Mouse (Mus musculus): Measurements from ENCODE around the gene Hhat. TPM values are rescaled to one million over a fixed set of nuclear protein-coding genes. Genes with fewer than 3 reads are reported as not detected.

Gene Hhat
- polyA plus RNA-seq, 1 experiment from 2014 or later: 8.0 TPM

DNA sequence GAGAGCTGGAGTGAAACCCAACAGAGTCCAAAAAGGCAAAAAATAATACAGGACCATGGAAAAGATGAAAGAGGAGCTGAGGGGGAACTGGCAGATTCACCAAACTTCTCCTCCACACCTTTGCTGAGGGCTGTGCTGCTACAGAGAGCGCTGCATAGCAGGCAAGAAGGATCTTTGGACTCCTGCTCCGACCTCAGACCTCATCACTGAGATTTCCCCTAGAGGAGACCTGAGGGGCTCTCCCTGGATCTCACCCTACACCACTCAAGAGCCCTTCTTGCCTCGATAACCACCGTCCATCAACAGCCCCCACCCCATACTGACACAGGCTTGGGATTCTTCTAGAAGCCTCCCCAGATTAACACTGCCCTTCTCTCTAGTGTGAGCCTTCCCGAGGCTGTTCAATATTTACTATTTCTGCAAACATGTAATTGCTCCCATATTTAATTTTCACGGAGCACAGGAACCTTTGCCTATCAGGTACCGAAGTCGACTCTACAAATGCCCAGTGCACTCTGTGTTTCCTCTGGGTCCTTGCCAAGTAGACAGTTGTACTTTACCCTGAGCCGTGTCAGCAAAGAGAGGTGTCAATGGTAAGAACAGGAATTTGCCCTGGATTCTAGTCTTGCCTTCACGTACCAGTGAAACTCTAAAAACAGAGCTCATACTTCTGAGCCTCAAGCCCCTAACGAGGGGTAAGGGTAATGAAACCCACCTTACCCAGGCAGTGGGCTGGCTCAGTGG, 158.9 kb downstream of the Hhat start:
- no peak overlapping the region for H3K4me3 ChIP-seq (ENCODE audit: low read depth, low read length)
- no peaks in the 10 kb centered on the region for H3K9me3 ChIP-seq (ENCODE audit: control insufficient read depth, low read length)
- H3K9ac ChIP-seq (ENCODE audit: low read depth, low read length): no peak overlapping the region
- ATAC-seq (ENCODE audit: low FRiP score) (no peak), DNase-seq (ENCODE audit: low spot score) (no peak)
- H3K36me3 ChIP-seq (ENCODE audit: control insufficient read depth, insufficient read depth, low read length): no peaks in the 10 kb centered on the region
- H3K4me1 ChIP-seq (replicated peaks; ENCODE audit: control insufficient read depth, insufficient read depth, low read length): no peaks in the 10 kb centered on the region
- WGBS: 85% methylated on average over 11 of the region's 11 CpGs
- no peak overlapping the region for H3K4me2 ChIP-seq (replicated peaks; ENCODE audit: low read depth, low read length)
- no peaks in the 10 kb centered on the region for H3K27me3 ChIP-seq (ENCODE audit: control insufficient read depth, insufficient read depth, low read length)
- no peak overlapping the region for H3K27ac ChIP-seq (ENCODE audit: low read depth, low read length)

- WGBS: 93% methylated on average over 8 of the region's 8 CpGs
- no peak overlapping the region for H3K27ac ChIP-seq (ENCODE audit: low read depth, low read length)
- H3K4me2 ChIP-seq (replicated peaks; ENCODE audit: low read depth, low read length): no peak overlapping the region
- H3K9me3 ChIP-seq (ENCODE audit: control insufficient read depth, low read length): no peaks in the 10 kb centered on the region
- H3K9ac ChIP-seq (ENCODE audit: low read depth, low read length): no peak overlapping the region
- DNase-seq (ENCODE audit: low spot score) (no peak), ATAC-seq (ENCODE audit: low FRiP score) (no peak)
- H3K27me3 ChIP-seq (ENCODE audit: control insufficient read depth, insufficient read depth, low read length): no peaks in the 10 kb centered on the region
- no peak overlapping the region for H3K4me3 ChIP-seq (ENCODE audit: low read depth, low read length)
- H3K36me3 ChIP-seq (ENCODE audit: control insufficient read depth, insufficient read depth, low read length): no peaks in the 10 kb centered on the region
- H3K4me1 ChIP-seq (replicated peaks; ENCODE audit: control insufficient read depth, insufficient read depth, low read length): no peaks in the 10 kb centered on the region
Observed at GRCm38 (mm10) chr1:192606876-192607275, 164.1 kb downstream of the Hhat start.

DNA sequence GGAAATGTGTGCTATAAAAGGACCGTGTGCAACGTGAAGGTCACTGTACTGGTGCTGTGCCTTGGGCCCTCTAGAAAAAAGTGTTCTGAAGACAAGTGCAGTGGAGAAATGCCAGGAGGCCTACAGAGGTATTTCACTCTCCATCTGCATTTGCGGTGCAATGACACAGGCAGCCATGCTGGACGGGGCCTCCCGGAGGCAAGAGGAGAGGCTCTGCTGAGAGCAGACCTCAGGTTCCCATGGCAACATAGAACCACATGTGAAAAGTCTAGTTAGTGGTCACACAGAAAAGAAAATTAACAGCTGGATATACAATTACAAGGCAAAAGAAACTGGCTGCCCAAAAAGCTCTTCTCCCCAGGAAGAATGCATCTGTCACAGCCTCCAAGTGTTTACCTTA, 166.6 kb downstream of the Hhat start:
- H3K4me1 ChIP-seq (replicated peaks; ENCODE audit: control insufficient read depth, insufficient read depth, low read length): no peaks in the 10 kb centered on the region
- H3K4me2 ChIP-seq (replicated peaks; ENCODE audit: low read depth, low read length): no peak overlapping the region
- DNase-seq (ENCODE audit: low spot score) (peak; percentile 4), ATAC-seq (ENCODE audit: low FRiP score) (no peak)
- H3K27ac ChIP-seq (ENCODE audit: low read depth, low read length): no peak overlapping the region
- H3K4me3 ChIP-seq (ENCODE audit: low read depth, low read length): no peak overlapping the region
- H3K9me3 ChIP-seq (ENCODE audit: control insufficient read depth, low read length): no peaks in the 10 kb centered on the region
- no peaks in the 10 kb centered on the region for H3K27me3 ChIP-seq (ENCODE audit: control insufficient read depth, insufficient read depth, low read length)
- no peaks in the 10 kb centered on the region for H3K36me3 ChIP-seq (ENCODE audit: control insufficient read depth, insufficient read depth, low read length)
- WGBS: 48% methylated on average over 5 of the region's 5 CpGs
- H3K9ac ChIP-seq (ENCODE audit: low read depth, low read length): no peak overlapping the region

DNA sequence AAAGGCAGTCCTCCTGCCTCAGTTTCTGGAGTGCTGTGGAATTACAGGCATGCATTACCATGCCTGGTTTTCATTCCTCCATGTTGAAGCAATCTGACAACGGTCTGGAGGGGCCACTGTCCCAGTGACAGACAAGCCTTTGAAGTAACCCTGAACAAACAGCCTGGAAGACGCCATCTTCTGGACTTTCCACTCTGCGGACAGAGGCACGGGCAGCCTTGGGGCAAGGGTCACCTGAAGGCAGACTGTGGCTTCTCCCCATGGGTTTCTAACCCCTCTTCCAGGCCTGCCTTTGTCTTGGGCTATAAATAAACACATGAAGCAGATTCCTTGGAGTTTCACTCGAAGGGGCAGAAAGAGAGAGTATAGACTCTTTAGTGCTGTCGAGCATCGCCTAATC, 167.5 kb downstream of the Hhat start:
- WGBS: 56% methylated on average over 7 of the region's 7 CpGs
- ATAC-seq (ENCODE audit: low FRiP score) (no peak), DNase-seq (ENCODE audit: low spot score) (no peak)
- H3K36me3 ChIP-seq (ENCODE audit: control insufficient read depth, insufficient read depth, low read length): no peaks in the 10 kb centered on the region
- no peak overlapping the region for H3K4me3 ChIP-seq (ENCODE audit: low read depth, low read length)
- no peaks in the 10 kb centered on the region for H3K9me3 ChIP-seq (ENCODE audit: control insufficient read depth, low read length)
- H3K4me1 ChIP-seq (replicated peaks; ENCODE audit: control insufficient read depth, insufficient read depth, low read length): no peaks in the 10 kb centered on the region
- no peak overlapping the region for H3K4me2 ChIP-seq (replicated peaks; ENCODE audit: low read depth, low read length)
- no peaks in the 10 kb centered on the region for H3K27me3 ChIP-seq (ENCODE audit: control insufficient read depth, insufficient read depth, low read length)
- H3K27ac ChIP-seq (ENCODE audit: low read depth, low read length): no peak overlapping the region
- no peak overlapping the region for H3K9ac ChIP-seq (ENCODE audit: low read depth, low read length)

GRCm38 (mm10) chr1:192601206-192601605, 169.8 kb downstream of the Hhat start:
- Histone ChIP-seq H3K4me3 (ENCODE audit: low read depth, low read length) (no peak overlapping the region), H3K27me3 (ENCODE audit: control insufficient read depth, insufficient read depth, low read length) (no peaks in the 10 kb centered on the region), H3K27ac (ENCODE audit: low read depth, low read length) (no peak overlapping the region), H3K9ac (ENCODE audit: low read depth, low read length) (no peak overlapping the region), H3K4me1 (replicated peaks; ENCODE audit: control insufficient read depth, insufficient read depth, low read length) (no peaks in the 10 kb centered on the region), H3K9me3 (ENCODE audit: control insufficient read depth, low read length) (no peaks in the 10 kb centered on the region), H3K4me2 (replicated peaks; ENCODE audit: low read depth, low read length) (no peak overlapping the region), H3K36me3 (ENCODE audit: control insufficient read depth, insufficient read depth, low read length) (no peaks in the 10 kb centered on the region)
- ATAC-seq (ENCODE audit: low FRiP score) (no peak), DNase-seq (ENCODE audit: low spot score) (no peak)
- WGBS: 92% methylated on average over 3 of the region's 3 CpGs

DNA sequence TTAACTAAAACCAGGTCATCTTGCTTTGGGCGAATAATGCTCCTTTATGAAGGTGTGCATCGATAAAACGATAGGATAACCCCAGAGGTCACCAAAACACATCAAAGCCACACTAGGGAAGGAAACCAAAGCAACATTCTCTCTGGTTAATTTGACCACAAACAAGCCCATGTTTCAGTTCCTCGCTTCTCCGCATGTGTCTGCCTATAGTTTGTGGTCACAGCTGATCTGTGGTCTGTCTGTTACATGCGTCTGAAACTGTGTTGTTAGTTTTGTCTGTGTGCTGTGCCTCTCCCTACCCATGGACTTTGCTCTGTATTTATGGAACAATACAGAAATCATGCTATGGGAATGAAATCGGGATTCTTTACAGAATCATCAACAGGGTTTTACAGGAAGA, 171.3 kb downstream of the Hhat start:
- ATAC-seq (ENCODE audit: low FRiP score) (no peak), DNase-seq (ENCODE audit: low spot score) (no peak)
- Histone ChIP-seq H3K4me3 (ENCODE audit: low read depth, low read length) (no peak overlapping the region), H3K27me3 (ENCODE audit: control insufficient read depth, insufficient read depth, low read length) (no peaks in the 10 kb centered on the region), H3K27ac (ENCODE audit: low read depth, low read length) (no peak overlapping the region), H3K4me1 (replicated peaks; ENCODE audit: control insufficient read depth, insufficient read depth, low read length) (no peaks in the 10 kb centered on the region), H3K4me2 (replicated peaks; ENCODE audit: low read depth, low read length) (no peak overlapping the region), H3K9me3 (ENCODE audit: control insufficient read depth, low read length) (no peaks in the 10 kb centered on the region), H3K9ac (ENCODE audit: low read depth, low read length) (no peak overlapping the region), H3K36me3 (ENCODE audit: control insufficient read depth, insufficient read depth, low read length) (no peaks in the 10 kb centered on the region)
- 85% methylated on average over 7 of the region's 7 CpGs for WGBS

GRCm38 (mm10) chr1:192598380-192598779, 172.6 kb downstream of the Hhat start:
- DNase-seq (ENCODE audit: low spot score) (peak; percentile 87), ATAC-seq (ENCODE audit: low FRiP score) (peak; percentile 71; the same call in 1 of the 2 replicates)
- no peaks in the 10 kb centered on the region for H3K9me3 ChIP-seq (ENCODE audit: control insufficient read depth, low read length)
- H3K36me3 ChIP-seq (ENCODE audit: control insufficient read depth, insufficient read depth, low read length): no peaks in the 10 kb centered on the region
- H3K27ac ChIP-seq (ENCODE audit: low read depth, low read length): no peak overlapping the region
- H3K4me1 ChIP-seq (replicated peaks; ENCODE audit: control insufficient read depth, insufficient read depth, low read length): no peaks in the 10 kb centered on the region
- no peak overlapping the region for H3K9ac ChIP-seq (ENCODE audit: low read depth, low read length)
- no peak overlapping the region for H3K4me2 ChIP-seq (replicated peaks; ENCODE audit: low read depth, low read length)
- no peaks in the 10 kb centered on the region for H3K27me3 ChIP-seq (ENCODE audit: control insufficient read depth, insufficient read depth, low read length)
- no peak overlapping the region for H3K4me3 ChIP-seq (ENCODE audit: low read depth, low read length)
- WGBS: 42% methylated on average over 2 of the region's 2 CpGs

- no peak for ATAC-seq (ENCODE audit: low FRiP score)
- Histone ChIP-seq H3K4me3 (ENCODE audit: low read depth, low read length) (no peak overlapping the region), H3K4me1 (replicated peaks; ENCODE audit: control insufficient read depth, insufficient read depth, low read length) (no peaks in the 10 kb centered on the region), H3K9ac (ENCODE audit: low read depth, low read length) (no peak overlapping the region), H3K27ac (ENCODE audit: low read depth, low read length) (no peak overlapping the region), H3K4me2 (replicated peaks; ENCODE audit: low read depth, low read length) (no peak overlapping the region), H3K9me3 (ENCODE audit: control insufficient read depth, low read length) (no peaks in the 10 kb centered on the region), H3K27me3 (ENCODE audit: control insufficient read depth, insufficient read depth, low read length) (no peaks in the 10 kb centered on the region), H3K36me3 (ENCODE audit: control insufficient read depth, insufficient read depth, low read length) (no peaks in the 10 kb centered on the region)
- WGBS: 74% methylated on average over 4 of the region's 4 CpGs
- DNase-seq (ENCODE audit: low spot score): no peak
Observed at GRCm38 (mm10) chr1:192595426-192595825, 175.6 kb downstream of the Hhat start.

DNA sequence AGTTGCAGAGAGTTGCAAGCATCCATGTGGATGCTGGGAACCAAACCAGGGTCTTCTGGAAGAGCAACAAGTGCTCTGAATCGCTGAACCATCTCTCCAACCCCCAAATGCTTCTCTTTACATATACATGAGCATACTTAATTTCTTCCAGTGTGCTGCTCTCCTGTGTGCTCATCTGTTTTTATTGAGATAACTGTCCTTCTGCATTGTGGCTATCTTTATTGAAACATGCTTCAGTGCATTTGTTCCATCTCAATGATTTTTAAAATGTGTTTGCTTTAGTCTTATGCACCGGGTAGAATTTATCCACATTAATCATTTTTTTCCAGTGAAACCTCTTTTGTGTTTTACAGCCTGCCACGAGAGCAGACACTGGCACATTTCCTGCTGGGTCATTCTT, 177.5 kb downstream of the Hhat start:
- Histone ChIP-seq H3K27me3 (ENCODE audit: control insufficient read depth, insufficient read depth, low read length) (no peaks in the 10 kb centered on the region), H3K4me1 (replicated peaks; ENCODE audit: control insufficient read depth, insufficient read depth, low read length) (no peaks in the 10 kb centered on the region), H3K27ac (ENCODE audit: low read depth, low read length) (no peak overlapping the region), H3K36me3 (ENCODE audit: control insufficient read depth, insufficient read depth, low read length) (no peaks in the 10 kb centered on the region), H3K4me3 (ENCODE audit: low read depth, low read length) (no peak overlapping the region), H3K9ac (ENCODE audit: low read depth, low read length) (no peak overlapping the region), H3K9me3 (ENCODE audit: control insufficient read depth, low read length) (no peaks in the 10 kb centered on the region), H3K4me2 (replicated peaks; ENCODE audit: low read depth, low read length) (no peak overlapping the region)
- DNase-seq (ENCODE audit: low spot score) (no peak), ATAC-seq (ENCODE audit: low FRiP score) (no peak)
- WGBS: 78% methylated on average over 3 of the region's 3 CpGs

Data from hindbrain, embryonic 11.5 days (tissue).